Mouse (Mus musculus): ENCODE measurements around the gene Ctf2.

The Ctf2 gene

GRCm38 (mm10) chr7:127685304-127686018, 46.5 kb downstream of the Ctf2 start:
- peak in 1 of 2 experiments; percentile 43 for DNase-seq

GRCm38 (mm10) chr7:127681888-127682553, 49.9 kb downstream of the Ctf2 start:
- DNase-seq: no peak

- no peak for DNase-seq
Observed at GRCm38 (mm10) chr7:127680541-127680940, 51.4 kb downstream of the Ctf2 start.

GRCm38 (mm10) chr7:127678811-127679210, 53.2 kb downstream of the Ctf2 start:
- DNase-seq: no peak

- DNase-seq: no peak
Observed at GRCm38 (mm10) chr7:127677609-127678008, 54.4 kb downstream of the Ctf2 start.

- DNase-seq: peak; percentile 68 to 77
Observed at GRCm38 (mm10) chr7:127677077-127677476, 54.9 kb downstream of the Ctf2 start.

GRCm38 (mm10) chr7:127675391-127675811, 56.6 kb downstream of the Ctf2 start:
- DNase-seq: no peak

GRCm38 (mm10) chr7:127674977-127675376, 57.0 kb downstream of the Ctf2 start:
- DNase-seq: peak; percentile 86 to 96

GRCm38 (mm10) chr7:127672776-127673175, 59.2 kb downstream of the Ctf2 start:
- DNase-seq: peak in 1 of 2 experiments; percentile 56

- no peak for DNase-seq
Observed at GRCm38 (mm10) chr7:127671880-127672774, 59.8 kb downstream of the Ctf2 start.

Measured in kidney, postnatal 25 days (tissue).